Mouse (Mus musculus) MEL (cell line): ENCODE measurements around the gene Grm2.

ENCODE experiments used
- CTCF ChIP-seq, 3 experiments: IDR thresholded peaks in 2 of 3; conservative IDR thresholded peaks in 1 of 3; 2 replicates each; pipeline ENCODE4 v1.5.1; 2011 to 2012; ENCODE audit warnings: low read length in 3 of 3, low read depth in 2 of 3, mild to moderate bottlenecking in 2 of 3, improper control_type of control experiment in 1 of 3, inconsistent platforms in 1 of 3, mixed read lengths in 1 of 3, moderate library complexity in 1 of 3; ENCODE audit not compliant: control insufficient read depth in 1 of 3, insufficient read depth in 1 of 3, poor library complexity in 1 of 3, severe bottlenecking in 1 of 3
- E2F4 ChIP-seq: IDR thresholded peaks from 2 replicates; pipeline ENCODE4 v1.6.1; 2011; ENCODE audit warnings: low read depth, low read length, improper control_type of control experiment, borderline replicate concordance
- EP300 ChIP-seq, 2 experiments: IDR thresholded peaks; 2 replicates each; pipeline ENCODE4 v1.6.1; 2011; ENCODE audit warnings: improper control_type of control experiment in 2 of 2, low read length in 2 of 2, low read depth in 1 of 2, mild to moderate bottlenecking in 1 of 2
- ETS1 ChIP-seq: IDR thresholded peaks from 2 replicates; pipeline ENCODE4 v1.6.1; 2012; ENCODE audit warnings: low read depth, mild to moderate bottlenecking, inconsistent platforms, low read length, improper control_type of control experiment, moderate library complexity
- MYC ChIP-seq: IDR thresholded peaks from 2 replicates; pipeline ENCODE4 v1.6.1; 2011; ENCODE audit warnings: low read depth, mild to moderate bottlenecking, low read length, improper control_type of control experiment, moderate library complexity
- POLR2A ChIP-seq, 2 experiments: IDR thresholded peaks; 2 replicates each; pipeline ENCODE4 v1.6.1; 2011 to 2012; ENCODE audit warnings: low read length in 2 of 2, mild to moderate bottlenecking in 2 of 2, control low read depth in 1 of 2, improper control_type of control experiment in 1 of 2, low read depth in 1 of 2, moderate library complexity in 1 of 2; ENCODE audit not compliant: control insufficient read depth in 1 of 2, insufficient read depth in 1 of 2, poor library complexity in 1 of 2
- USF1 ChIP-seq: IDR thresholded peaks from 2 replicates; pipeline ENCODE4 v1.6.1; 2014; ENCODE audit warnings: low read depth, mild to moderate bottlenecking, inconsistent platforms, low read length, improper control_type of control experiment, moderate library complexity
- ZMIZ1 ChIP-seq: IDR thresholded peaks from 2 replicates; pipeline ENCODE4 v1.6.1; 2012; ENCODE audit warnings: low read depth, mild to moderate bottlenecking, inconsistent platforms, low read length, improper control_type of control experiment, moderate library complexity

DNA sequence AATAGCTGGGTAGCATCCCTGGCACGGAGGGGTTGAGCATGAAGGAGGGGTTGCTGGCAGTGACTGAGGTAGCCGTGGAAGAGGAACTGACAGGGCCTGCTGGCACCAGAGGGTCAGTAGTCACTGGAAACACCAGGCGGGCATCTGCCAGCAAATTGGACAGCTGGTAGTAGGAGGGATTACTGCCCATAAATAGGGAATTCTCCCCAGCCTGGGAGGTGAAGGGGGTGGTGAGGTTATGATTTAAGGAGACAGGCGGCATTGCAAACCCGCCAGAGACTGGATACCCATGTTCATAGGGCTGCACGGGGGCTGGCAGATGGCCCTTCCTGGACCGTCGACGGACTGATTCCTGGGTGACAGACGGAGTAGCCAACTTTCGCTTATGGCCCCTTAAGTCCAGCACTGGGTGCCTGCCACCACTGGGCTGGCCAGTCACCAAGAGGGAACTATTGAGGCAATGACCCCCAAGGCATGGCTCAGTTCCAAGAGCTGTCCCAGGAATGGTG, 37.1 kb upstream of the Grm2 start:
- no peak for TF ChIP-seq EP300 (IDR thresholded peaks at IDR 0.05; ENCODE audit: low read depth in 1 of 2, low read length in 2 of 2)
- TF ChIP-seq CTCF (IDR thresholded peaks at IDR 0.05 in 2 of 3, conservative IDR thresholded peaks at IDR 0.05 in 1 of 3; ENCODE audit: control insufficient read depth in 1 of 3, insufficient read depth in 1 of 3, low read depth in 2 of 3, low read length in 3 of 3, poor library complexity in 1 of 3, severe bottlenecking in 1 of 3): no peak
- TF ChIP-seq MYC: no peak
- TF ChIP-seq E2F4: no peak
- TF ChIP-seq POLR2A (IDR thresholded peaks at IDR 0.05; ENCODE audit: control insufficient read depth in 1 of 2, insufficient read depth in 1 of 2, low read depth in 1 of 2, low read length in 2 of 2, poor library complexity in 1 of 2): no peak
- TF ChIP-seq ETS1: no peak
- TF ChIP-seq ZMIZ1: no peak
- no peak for TF ChIP-seq USF1
